Mouse (Mus musculus): ENCODE measurements at regions not wholly inside any gene's neighbourhood (a gene's known extent, or its start where the extent isn't known, plus 50 kb on each side); places are given as distances from the start of the nearest gene placed in this dataset.

DNA sequence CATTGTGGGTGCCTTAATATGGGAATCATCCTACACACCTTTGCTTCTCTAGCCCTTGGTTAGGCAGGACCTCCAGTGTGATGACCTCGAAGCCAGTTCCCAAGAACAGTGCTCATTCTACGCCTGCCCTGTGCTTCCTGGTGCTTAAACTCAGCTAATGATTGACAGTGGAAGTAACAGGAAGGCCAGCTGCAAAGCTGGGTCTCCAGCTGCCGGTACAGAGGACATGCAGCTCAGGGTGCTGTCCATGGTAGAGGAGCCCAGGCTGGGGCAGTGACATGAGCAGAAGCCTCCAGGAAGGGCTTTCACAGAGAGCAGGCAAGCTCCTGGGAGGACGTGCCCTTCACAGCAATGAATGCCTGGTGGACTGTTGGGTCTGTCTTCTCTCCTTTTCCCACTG is 293.6 kb downstream of the 3100002H09Rik start:
- peak; percentile 71 for DNase-seq

DNA sequence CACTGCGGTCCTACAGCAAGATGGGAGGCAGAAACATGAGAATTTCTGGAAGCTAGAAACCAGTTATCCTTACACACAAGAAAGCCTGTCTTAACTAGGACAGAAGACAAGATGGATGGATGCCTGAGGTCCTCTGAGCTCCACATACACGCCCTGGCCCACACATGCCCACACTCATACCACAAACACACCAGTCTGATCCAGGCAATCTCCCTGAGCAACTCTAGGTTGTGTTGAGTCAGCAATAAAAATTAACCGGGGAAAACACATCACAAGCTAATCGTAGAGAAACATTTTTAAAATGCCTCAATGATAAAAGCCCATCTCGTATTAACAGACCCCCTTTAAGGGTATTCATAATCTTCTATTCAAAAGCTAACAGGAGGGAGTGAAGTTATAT is 298.9 kb downstream of the 3100002H09Rik start:
- no peak for DNase-seq

DNA sequence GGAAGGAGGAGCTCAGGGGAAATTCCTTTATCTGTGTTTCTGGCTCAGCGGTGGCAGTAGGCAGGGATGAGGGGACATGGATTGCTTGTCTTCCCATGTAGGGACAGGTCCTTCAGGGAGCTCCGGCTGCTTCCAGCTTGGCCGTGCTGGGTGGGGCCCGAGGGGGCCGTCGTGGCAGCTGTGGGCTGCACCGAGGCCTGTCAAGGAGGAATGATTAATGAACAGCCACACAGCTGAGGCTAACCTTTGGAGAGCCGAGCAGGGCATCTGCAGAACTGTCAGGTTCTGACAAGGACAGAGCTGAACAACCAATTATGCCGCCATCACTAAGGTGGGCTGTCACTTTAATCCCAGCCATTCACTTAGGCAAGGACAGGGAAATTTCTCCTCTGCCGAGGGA is 300.0 kb downstream of the 3100002H09Rik start:
- peak; percentile 52 for DNase-seq

DNA sequence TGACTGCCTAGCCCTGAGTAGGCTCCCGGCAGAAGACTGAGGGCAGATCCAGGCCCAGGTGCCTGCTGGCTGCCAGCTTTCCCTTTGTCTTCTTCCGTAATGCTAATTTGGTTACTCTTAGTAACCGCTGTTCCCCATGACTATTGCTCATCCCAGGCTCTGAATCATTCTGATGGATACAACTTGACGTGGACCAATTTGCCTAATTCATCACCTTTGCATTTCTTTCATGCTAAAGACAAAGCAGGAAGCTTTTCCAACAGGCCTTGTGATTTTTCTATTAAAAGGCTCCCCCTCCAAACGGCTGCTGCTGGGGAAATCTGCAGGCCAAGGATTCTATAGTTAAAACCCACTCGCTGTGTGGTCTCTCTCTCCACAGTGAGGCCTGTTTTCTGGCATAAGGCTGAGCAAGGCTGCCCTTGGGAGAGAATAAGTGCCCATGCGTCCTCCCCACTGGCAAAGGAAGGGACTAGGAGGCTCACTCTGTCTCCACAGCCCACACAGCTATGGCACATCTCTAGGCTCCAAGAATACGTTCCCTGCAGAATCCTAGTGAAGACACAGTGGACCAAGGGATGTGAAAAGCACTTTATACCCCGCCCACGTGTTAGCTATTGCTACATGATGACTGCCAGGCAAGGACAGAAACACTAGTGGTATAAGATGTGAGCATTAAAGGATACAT is 304.6 kb downstream of the 3100002H09Rik start:
- DNase-seq: no peak

DNA sequence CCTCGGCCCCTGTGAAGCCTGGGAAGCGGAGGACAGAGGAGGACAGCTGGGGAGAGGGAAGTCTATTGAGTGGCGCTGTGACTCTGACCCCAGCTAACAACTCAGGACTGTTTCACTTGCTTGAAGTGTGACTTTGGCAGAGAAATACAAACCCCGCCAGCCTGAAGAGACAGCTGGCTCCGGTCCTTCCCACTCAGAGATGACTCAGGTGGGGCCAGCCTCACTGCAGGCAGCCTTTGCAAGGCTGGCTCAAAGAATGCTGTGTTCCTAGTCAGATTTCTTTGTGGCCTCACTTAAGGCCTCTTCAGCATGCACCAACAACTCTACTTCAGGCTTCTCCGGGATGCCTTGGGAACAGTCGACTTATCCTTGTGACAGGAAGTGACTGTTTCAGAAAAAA is 307.7 kb downstream of the 3100002H09Rik start:
- no peak for DNase-seq

DNA sequence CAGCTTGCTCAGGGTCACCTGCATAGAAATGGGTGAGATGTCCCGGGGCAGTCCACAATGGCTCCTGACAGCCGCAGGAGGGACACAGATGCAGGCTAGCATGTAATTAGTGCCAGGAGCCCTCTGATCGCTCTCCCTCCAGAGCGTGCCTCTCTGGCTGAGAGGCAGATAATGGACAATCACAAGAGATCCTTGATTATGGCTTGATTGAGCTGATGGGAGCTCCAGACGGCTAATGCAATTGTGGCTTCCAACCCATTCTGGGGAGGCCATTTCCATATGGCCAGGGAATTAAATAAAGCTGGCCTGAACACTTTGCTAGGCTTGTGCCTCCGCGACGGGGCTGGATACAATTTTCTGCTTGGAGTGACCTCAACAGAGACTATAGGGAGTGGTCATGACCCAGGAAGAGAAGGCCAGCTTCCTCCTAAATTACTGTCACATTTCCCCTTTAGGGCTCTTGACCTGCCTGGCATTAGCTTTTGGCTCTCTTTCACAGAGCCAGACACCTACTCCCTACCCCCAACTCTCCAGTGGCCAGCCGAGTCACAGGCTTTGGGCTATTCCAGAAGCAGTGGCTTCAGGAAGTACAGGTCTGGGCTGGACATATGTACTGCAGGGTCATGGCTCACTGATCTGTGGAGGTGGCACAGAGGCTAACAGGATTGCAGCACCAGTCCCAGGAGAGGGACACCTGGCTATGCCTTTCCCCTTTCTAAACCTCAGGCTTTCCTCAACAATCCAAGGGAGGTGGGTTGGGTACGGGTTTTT is 311.8 kb downstream of the 3100002H09Rik start:
- peak; percentile 68 for DNase-seq

DNA sequence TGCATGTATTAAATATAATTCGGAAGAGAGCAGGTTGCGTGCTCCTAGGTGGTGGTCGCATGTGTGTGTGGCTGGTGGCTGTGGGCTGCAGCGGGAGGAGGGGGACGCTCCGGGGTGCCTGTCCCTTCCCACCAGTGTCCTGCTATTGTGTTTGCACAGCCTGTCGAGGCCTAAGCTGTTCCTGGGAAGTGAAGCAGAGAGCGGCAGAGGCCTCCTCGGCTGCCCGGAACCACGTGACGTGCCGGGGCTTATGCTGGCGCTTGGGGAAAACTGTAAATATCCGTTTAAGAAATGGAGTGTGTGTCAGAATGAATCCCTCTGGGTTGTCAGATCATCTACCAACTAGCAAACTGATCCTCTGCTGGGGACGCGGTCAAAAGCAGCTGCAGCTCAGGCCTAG is 318.3 kb downstream of the 3100002H09Rik start:
- peak; percentile 61 for DNase-seq

DNA sequence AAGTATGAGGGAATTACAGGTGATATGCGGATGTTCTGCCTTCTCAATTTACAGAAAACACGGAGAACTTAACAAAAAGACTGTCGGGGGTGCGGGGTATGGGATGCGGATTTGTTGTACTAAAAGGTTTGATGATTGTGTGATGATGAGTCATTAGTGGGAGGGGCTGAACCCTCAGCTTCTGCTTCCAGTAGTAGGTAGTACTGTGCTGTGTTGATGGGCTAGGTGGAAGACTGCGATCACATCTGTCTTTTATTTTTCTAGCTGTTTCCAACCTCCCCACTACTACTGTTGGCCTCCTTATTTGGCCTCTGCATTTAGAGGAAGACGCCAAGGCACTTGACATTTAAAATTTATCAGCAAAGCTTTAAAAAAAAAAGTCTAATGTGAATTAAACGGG is 318.8 kb downstream of the 3100002H09Rik start:
- DNase-seq: no peak

DNA sequence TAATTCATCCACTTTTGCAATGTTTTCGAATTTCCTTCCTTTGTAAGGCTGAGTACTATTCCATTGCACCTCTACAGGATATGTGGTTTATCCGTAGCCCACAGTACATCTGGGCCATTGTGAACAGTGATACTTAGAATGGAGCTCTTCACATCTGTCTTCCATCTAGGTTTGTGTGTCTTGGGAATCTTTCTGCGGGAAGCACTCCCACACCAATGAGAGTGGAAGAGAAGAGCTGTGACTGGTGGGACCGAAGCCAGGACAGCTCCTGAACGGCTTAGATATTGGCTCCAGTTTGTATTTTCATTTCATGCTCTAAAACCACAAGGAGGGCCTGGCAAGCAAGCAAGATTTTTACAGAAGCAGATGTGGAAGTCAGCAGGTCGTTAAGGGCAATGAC is 323.1 kb downstream of the 3100002H09Rik start:
- no peak for DNase-seq

DNA sequence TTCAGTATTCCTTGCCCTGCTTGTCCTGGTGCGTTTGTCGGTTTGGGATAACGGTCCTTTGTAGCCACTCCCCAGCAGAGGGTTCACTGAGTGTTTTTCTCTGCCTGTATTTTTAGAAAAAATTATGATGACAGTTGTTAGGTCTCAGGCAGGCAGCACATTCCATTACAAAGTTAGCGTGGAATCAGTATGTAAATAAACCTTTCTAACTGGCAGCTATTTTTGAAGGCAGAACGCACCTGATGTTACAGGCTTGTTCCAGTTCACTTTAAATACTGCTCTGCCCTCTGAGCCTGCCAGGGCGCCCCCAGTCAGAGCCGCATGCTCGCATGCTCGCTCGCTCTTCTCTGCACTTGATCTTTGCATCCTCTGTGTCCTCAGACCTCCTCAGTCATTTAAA is 331.9 kb downstream of the 3100002H09Rik start:
- DNase-seq: peak; percentile 24

DNA sequence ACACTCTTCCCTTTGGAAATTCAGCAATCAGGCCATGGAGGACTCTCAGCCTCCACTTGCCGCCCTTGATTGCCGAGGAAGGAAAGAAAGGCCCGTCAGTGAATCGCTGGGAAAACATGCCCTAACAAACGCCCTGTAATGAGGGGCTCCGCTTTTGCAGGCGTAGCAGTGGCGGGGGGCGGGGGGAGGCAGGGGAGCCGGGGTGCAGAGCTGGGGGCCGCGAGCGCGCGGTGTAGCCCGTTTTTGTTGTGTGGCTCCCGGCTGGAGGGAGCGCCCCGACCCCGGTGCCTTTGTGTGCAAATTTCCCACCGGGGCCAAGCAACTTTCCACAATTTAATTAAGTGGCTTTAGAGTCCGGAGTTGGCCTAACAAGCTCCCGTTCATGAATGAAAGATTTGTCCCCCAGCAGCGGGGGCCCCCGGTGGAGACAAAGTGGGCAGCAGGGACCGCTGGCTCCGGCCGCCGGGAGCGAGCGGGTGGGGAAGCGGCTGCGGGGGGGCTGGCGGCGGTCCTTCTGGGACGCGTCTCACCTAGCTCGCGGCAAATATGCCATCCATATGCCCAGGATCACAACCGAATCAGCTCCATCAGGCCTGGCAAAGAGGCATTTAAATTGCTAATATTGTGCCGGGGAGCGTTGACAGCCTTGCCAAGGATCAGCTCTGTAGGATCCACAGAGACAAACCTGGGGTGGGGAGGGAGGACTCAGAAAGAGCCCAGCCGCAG is 333.0 kb downstream of the 3100002H09Rik start:
- peak; percentile 57 for DNase-seq

DNA sequence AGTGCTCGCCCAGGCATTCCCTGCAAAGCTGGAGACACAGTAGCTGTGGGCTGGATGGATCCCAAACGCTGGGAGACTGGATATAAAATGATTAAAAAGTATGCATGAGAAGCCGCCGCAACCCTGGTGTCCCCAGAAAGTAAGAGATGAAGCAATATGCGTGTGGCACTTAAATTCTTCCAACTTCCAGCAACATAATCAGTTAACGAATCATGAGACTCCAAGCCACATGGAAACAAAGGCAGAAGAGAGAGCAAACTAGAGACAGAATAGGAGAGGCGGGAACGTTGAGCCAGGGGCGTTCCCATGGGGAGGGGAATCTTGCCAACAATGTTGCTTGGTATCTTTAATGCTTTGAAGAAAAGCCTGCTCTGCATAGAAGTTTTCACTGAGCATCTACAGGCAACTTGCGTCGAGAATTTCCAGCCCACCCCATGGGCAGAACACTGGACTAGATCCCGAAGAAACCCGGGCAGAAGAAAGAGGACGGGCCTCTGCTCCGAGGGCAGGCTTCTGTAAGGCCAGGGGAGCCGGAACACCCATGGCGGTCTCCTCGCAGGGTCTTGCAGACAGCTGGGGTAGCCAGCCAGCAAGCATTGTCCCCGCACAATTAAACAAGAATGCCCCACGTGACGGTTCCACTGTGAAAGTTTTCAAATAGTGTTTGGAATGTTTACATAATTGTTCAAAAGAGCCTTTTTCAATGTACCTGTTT is 333.7 kb downstream of the 3100002H09Rik start:
- DNase-seq: peak; percentile 79

DNA sequence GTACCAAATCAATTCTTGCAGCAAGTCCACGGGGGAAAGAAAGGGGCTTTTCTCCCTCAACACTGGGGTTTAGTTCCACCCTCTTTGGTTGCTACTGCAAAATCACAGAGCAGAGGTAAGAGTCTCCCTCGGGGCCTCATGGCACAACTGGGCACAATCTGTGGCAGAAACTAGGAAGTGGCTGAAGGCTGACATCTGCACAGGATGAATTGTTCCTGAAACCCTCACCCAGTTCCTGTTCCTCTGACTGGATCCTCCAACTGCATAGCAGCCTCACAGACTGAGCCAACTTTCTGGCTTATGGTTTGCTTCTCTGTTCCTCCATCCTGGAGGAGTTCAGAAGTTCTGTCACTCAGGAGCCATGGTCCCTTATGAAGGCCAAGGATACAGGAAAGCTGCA is 338.6 kb downstream of the 3100002H09Rik start:
- DNase-seq: no peak

DNA sequence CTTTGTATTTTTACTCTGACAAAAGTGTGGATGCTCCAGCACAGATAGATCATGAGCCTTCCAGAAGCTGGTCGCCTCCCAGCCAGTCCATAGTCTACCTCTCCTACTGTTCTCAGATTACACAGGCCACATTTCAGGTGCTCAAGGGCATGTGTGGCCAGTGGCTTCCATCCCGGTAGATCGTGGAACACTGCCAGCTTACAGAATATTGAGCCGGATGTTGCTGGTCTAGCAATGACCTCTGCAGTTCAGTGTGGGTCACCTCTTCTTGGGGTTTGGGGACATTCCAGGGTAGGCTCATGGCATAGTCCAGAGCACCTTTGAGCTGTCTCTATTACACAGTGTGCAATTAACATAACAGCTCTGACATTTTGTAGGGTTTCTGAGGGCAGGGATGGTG is 342.2 kb downstream of the 3100002H09Rik start:
- DNase-seq: no peak

DNA sequence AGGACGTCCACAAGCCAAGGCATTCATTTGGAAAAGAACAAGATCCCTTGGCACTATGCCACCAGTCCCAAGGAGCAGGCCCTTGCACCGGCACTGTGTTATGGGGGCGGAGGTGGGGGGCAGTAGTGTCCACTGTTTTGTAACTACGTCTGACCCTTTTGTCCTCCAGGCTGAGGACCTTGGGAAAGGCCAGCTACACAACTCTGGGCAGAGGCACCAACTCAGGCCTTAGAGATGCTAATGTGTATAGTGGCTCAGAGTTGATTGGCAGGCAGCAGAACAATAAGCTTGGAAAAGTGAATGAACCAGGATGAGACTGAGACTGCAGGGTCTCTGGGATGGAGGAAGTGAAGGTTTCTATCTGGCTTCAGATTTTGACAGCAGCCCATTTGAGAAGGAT is 344.0 kb downstream of the 3100002H09Rik start:
- DNase-seq: peak; percentile 54

DNA sequence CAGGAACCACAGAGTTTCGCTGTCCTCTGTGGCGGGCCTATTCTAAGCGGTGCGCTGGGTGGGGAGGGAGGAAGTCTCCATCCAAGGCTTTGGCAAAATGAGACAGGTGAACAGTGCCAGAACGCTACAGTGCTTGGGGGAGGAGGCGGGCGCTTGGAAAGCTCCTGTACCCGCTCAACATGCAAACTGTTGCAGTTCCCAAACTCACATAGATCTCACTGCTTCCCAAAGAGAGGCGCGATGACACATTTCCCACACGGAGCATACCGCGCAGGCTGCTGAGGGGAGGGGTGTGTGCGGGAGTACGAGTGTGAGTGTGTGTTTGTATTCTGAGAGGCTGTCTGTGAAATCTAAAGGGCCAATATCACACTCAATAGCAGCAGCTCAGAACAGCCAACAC is 345.1 kb downstream of the 3100002H09Rik start:
- DNase-seq: no peak

DNA sequence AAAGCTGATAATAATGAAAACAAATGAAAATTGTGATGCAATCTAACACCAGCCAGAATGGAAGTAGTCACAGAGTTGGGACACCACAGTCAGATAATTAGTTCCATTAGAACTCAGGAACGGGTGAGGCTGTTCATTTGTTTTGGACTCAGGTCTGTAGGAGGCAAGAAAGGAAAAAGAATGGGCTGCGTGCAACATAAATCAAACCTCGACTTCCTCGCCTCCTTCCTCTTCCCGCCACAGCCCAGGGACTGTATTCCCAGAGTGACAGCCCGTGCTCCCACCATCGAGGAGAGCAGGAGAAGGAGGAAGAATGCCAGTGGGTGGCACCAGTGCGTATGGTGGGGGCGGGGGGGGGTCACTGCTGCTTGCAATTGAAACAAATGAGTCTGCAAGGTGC is 339.2 kb upstream of the 4930535I16Rik start:
- peak; percentile 11 for DNase-seq

DNA sequence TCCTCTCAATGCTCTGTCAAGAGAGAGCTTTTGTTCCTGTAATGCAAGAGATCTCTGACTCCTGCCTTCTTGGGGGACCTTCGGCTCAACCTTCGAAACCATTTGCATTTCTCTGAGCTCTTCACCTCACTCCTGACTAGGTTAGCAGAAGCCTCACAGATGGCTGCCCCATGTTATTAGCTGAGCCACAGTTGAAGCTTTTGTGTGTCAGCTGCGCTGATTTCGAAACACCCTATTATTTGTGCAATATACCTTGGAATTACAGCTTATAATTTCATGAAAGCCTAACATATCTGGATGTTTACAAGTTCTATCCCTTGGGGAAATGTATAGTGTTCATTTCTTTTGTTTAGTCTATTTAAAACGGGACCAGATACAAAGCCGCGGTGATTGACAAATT is 338.7 kb upstream of the 4930535I16Rik start:
- DNase-seq: no peak

DNA sequence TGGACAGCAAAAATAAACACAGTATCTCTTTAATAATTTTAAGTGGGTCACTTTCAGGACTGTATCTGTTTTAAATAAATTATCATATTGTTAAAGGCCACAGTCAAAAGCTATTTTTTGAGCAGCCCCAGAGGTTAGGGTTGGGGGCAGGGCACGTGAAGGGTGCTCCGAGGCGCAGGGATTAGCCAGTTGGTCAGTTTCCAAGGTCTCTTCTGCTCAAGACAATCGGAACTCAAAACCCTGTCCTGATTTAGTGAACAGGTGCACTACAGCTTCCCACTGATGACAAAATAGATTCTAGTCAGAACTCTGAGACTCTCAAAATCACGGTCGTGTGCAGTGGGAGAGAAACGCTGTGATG is 337.3 kb upstream of the 4930535I16Rik start:
- DNase-seq: peak; percentile 11

DNA sequence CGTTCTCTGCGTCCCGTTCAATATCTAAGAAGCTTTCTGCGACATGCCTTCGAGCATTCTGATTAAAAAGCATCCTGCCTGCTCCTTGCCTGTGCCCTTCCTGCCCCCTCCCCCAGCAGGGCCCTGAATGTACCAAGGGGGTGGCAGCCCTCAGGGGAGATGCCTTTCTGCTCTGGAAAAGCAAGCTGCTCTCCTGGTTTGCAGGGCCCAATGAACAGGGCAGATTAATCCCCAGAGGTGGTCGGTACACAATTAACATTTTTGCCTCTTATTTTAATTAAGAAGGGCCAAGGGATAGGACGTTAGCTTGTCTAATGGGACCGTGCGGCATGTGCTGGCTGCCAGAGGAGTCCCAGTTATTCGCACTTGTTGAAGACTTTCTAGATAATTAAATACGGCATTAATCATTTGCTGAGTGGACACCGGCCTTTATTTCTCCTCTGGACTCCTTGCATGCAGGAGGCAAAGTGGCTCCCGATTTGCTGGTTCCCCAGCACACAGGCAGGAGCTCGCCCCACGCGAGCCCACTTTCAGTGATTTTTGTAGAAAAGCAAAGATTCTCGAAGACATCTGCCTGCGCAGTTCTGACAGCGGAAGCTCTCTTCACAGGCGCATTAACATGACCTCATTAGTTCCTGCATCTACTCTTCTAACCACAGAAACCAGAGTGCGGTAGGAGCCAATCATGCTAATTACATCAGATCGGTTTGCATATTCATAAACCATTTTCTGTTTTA is 336.8 kb upstream of the 4930535I16Rik start:
- peak; percentile 27 for DNase-seq

DNA sequence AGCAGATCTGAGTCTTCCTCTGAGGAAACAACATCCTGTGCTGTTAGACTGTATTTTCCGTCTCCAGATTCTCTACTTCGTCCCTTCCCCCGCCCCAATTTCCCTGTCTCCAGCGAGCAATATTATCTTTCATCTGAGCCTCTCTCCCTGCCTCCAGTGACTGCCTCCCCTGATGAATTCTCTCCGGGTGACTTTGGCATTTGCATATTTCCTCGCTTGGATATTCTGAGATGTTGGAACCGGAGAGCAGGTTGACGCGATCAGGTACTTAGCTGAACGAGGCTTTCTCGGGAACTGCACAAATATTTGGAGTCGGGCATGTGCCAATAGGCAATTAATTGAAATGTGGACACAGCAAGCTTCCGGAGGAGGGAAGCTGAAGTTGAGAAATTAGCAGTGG is 323.8 kb upstream of the 4930535I16Rik start:
- peak; percentile 24 for DNase-seq

DNA sequence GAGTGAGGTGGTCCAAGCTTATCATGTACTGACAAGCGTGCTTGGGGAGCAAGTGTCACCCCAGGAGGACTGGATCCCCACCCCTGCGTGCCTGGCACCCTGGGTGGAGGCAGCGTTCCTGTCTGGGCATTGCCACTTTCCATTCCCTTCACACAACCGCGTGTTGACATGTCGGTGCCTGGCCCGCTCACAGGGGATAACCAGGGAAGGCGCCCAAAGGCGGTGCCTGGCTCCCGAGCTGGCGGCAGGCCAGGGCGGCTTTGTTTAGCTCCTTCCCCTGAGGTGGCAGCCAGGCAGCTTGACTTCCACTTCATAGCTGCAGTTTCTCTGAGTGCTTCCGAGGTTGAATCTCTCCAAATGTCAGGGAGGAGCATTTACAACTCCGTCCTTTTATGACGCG is 318.7 kb upstream of the 4930535I16Rik start:
- DNase-seq: no peak

DNA sequence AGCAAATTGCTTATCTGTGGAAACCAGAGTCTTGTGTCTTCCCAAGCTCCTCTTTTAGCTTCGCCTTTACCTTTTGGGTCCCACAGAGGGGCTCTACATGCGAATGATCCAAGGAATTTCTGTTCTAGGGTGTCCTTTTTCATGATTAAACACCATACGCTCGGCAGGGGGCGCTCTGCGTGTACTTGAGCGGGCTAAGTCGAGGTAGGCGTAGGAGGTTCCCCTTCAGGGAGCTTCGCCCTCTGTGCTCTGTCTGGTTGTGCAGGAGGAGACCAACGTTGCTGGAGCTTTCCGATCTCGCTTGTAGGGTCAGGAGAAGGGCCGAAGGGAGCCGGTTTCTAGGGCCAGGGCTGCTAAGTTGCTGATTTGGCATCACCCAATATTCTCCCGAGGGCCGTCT is 310.7 kb upstream of the 4930535I16Rik start:
- DNase-seq: peak; percentile 93
